Mouse (Mus musculus) spleen, adult 2 months (tissue): ENCODE data around the gene S100a4. TPM values are rescaled to one million over a fixed set of nuclear protein-coding genes. Genes with fewer than 3 reads are reported as not detected.

Experiments used
- DNase-seq, 2 experiments: peaks; one replicate each; pipeline versions ENCODE4 v3.0.0 to v3.0.0-alpha.2; 2012 to 2021; ENCODE audit warnings: low spot score in 2 of 2, low read depth in 1 of 2
- H3K27ac ChIP-seq: fragments of 200-500 bp; 2 replicates; pipeline ENCODE4 v1.5.1; 2012; ENCODE audit warnings: low read length, inconsistent platforms; ENCODE audit not compliant: insufficient read depth
- H3K27me3 ChIP-seq: fragments of 200-500 bp; 2 replicates; pipeline ENCODE4 v1.6.1; 2012; ENCODE audit warnings: mild to moderate bottlenecking, moderate library complexity, low read length, inconsistent platforms; ENCODE audit not compliant: control insufficient read depth, insufficient read depth
- H3K36me3 ChIP-seq: fragments of 200-500 bp; 2 replicates; pipeline ENCODE4 v1.6.1; 2012; ENCODE audit warnings: mild to moderate bottlenecking, low read length, inconsistent platforms; ENCODE audit not compliant: control insufficient read depth, insufficient read depth
- H3K4me1 ChIP-seq: fragments of 200-500 bp; 2 replicates; pipeline ENCODE4 v1.6.1; 2011; ENCODE audit warnings: inconsistent platforms; ENCODE audit not compliant: control insufficient read depth, insufficient read depth, insufficient read length
- H3K4me3 ChIP-seq: fragments of 200-500 bp; 2 replicates; pipeline ENCODE4 v1.5.1; 2011; ENCODE audit warnings: mild to moderate bottlenecking, inconsistent platforms; ENCODE audit not compliant: insufficient read depth, insufficient read length; ENCODE audit errors: extremely low read depth
- CTCF ChIP-seq: fragments of 200-500 bp; IDR thresholded peaks from 2 replicates; pipeline ENCODE4 v1.5.1; 2011; ENCODE audit warnings: mild to moderate bottlenecking, inconsistent platforms; ENCODE audit not compliant: insufficient read depth, insufficient read length, insufficient replicate concordance; ENCODE audit errors: extremely low read depth
- POLR2A ChIP-seq: fragments of 200-500 bp; IDR thresholded peaks from 2 replicates; pipeline ENCODE4 v1.6.1; 2011; ENCODE audit warnings: low read depth, low read length, inconsistent platforms
- WGBS: fragments of 180-500 bp; shearing (Covaris S2); methylation state at CpG from one replicate; pipeline ENCODE4 v1.1.7; 2018; 5-methylcytosine and 5-hydroxymethylcytosine counted together
- polyA plus RNA-seq: library from polyadenylated mRNA; depleted of rRNA; stranded (reverse); fragments of >200 nt; gene quantifications from 2 replicates; pipeline ENCODE4 v1.2.3, GENCODE M21; 2012; rRNA removed

S100a4 gene
- polyA plus RNA-seq, 1 experiment: 43.5 TPM

GRCm38 (mm10) chr3:90648981-90649380 lies 45.4 kb downstream of the S100a4 start:
- DNase-seq: no peak
- TF ChIP-seq CTCF (no peak), POLR2A (no peak)
- H3K36me3 ChIP-seq: no peaks in the 10 kb centered on the region

GRCm38 (mm10) chr3:90649832-90650231 lies 46.3 kb downstream of the S100a4 start:
- 90% methylated on average over 2 of the region's 2 CpGs for WGBS
- no peaks in the 10 kb centered on the region for H3K36me3 ChIP-seq
- no peak overlapping the region for H3K27ac ChIP-seq
- TF ChIP-seq CTCF (no peak), POLR2A (no peak)
- no peak for DNase-seq
- H3K4me3 ChIP-seq: no peak overlapping the region
- H3K4me1 ChIP-seq: no peaks in the 10 kb centered on the region
- H3K27me3 ChIP-seq: no peaks in the 10 kb centered on the region

More at GRCm38 (mm10) chr3:90648981-90649380, 45.4 kb downstream of the S100a4 start:
- Histone ChIP-seq H3K4me3 (no peak overlapping the region), H3K27ac (no peak overlapping the region), H3K27me3 (no peaks in the 10 kb centered on the region), H3K4me1 (no peaks in the 10 kb centered on the region)

- 35% methylated on average over 5 of the region's 5 CpGs for WGBS
- Histone ChIP-seq H3K36me3 (no peaks in the 10 kb centered on the region), H3K4me1 (no peaks in the 10 kb centered on the region), H3K27me3 (no peaks in the 10 kb centered on the region), H3K27ac (no peak overlapping the region), H3K4me3 (no peak overlapping the region)
- DNase-seq: peak; percentile 14 to 59
- TF ChIP-seq CTCF (peak; percentile 68; the same call in 1 of the 2 replicates), POLR2A (no peak)
These were observed 49.4 kb downstream of the S100a4 start for GRCm38 (mm10) chr3:90652878-90653508.

DNA sequence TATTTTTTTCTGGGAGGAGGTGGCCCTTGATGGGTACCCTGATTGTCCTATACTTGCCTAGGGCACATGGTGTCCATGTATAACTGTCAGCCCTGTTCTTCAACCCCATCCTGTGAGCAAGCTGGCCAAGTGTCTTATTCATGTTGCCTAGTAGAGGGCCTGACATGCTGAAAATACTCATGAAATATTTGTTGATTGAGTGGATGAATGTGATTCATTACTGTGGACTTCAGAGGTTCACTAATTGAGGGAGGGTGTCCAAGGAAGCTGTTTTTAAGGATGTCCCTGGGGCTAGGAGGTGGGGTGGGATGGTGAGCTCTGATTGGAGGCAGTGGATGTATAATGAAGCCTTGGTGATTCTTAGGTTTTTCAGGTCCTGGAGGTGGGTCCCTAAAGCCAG lies 50.1 kb downstream of the S100a4 start, which contains the start of gene S100a7a:
Gene S100a7a (plus strand): TSS at position 301 of the 400 bp plus-strand sequence.
- Histone ChIP-seq H3K4me3 (no peak within 1 kb of the TSS), H3K27ac (no peak within 1 kb of the TSS), H3K36me3 (no peaks in the 10 kb centered on the region), H3K27me3 (no peaks in the 10 kb centered on the region), H3K4me1 (no peaks in the 10 kb centered on the region)
- TF ChIP-seq CTCF: no peak
- no peak for TF ChIP-seq POLR2A
- no peak for DNase-seq

Other genes starting within 250 kb of the S100a4 start
- 10.4 and 11.2 TPM in 2 replicates for gene Slc27a3, start 213.8 kb upstream of the S100a4 start, polyA plus RNA-seq
- gene Ints3, start 170.1 kb upstream of the S100a4 start, polyA plus RNA-seq: 19.7 and 21.1 TPM in 2 replicates
- gene Npr1, start 137.9 kb upstream of the S100a4 start, polyA plus RNA-seq: 15.4 and 16.1 TPM in 2 replicates
- 12.3 and 12.6 TPM in 2 replicates for gene Ilf2, start 127.6 kb upstream of the S100a4 start, polyA plus RNA-seq
- 12.4 and 13.2 TPM in 2 replicates for gene Snapin, start 112.7 kb upstream of the S100a4 start, polyA plus RNA-seq
- gene Chtop, start 94.3 kb upstream of the S100a4 start, polyA plus RNA-seq: 32.9 and 34.0 TPM in 2 replicates
- 15.9 and 28.8 TPM in 2 replicates for gene S100a1, start 89.4 kb upstream of the S100a4 start, polyA plus RNA-seq
- gene S100a13, start 89.3 kb upstream of the S100a4 start, polyA plus RNA-seq: 27.0 and 30.0 TPM in 2 replicates
- gene S100a14, start 76.9 kb upstream of the S100a4 start, polyA plus RNA-seq: 0.06 TPM in 1 of 2 replicates, not detected in the other
- 15.9 and 18.7 TPM in 2 replicates for gene S100a16, start 66.5 kb upstream of the S100a4 start, polyA plus RNA-seq
- 0.46 and 0.55 TPM in 2 replicates for gene S100a3, start 43.2 kb upstream of the S100a4 start, polyA plus RNA-seq
- gene S100a2, start 13.5 kb upstream of the S100a4 start, polyA plus RNA-seq: not detected in 2 replicates
- not detected in 2 replicates for gene Gm42674, start 1.9 kb upstream of the S100a4 start, polyA plus RNA-seq
- gene S100a5, start 4.8 kb downstream of the S100a4 start, polyA plus RNA-seq: not detected in 2 replicates
- gene S100a6, start 9.1 kb downstream of the S100a4 start, polyA plus RNA-seq: 90.6 and 121 TPM in 2 replicates
- 0.07 and 0.08 TPM in 2 replicates for gene S100a7a, start 50.2 kb downstream of the S100a4 start, polyA plus RNA-seq
- 29.8 and 32.1 TPM in 2 replicates for gene S100a8, start 65.2 kb downstream of the S100a4 start, polyA plus RNA-seq
- 54.1 and 64.8 TPM in 2 replicates for gene S100a9, start 92.0 kb downstream of the S100a4 start, polyA plus RNA-seq
- gene Pglyrp4, start 123.1 kb downstream of the S100a4 start, polyA plus RNA-seq: 0.08 and 0.09 TPM in 2 replicates
- gene Gm5849, start 174.1 kb downstream of the S100a4 start, polyA plus RNA-seq: not detected in 2 replicates